Mouse (Mus musculus) gastrocnemius, adult 8-10 months (tissue): ENCODE data around the gene Tmem174. TPM values are rescaled to one million over a fixed set of nuclear protein-coding genes. Genes with fewer than 3 reads are reported as not detected.

Source experiments
- DNase-seq, 2 experiments: peaks; one replicate each; pipeline ENCODE4 v3.0.0; 2022; ENCODE audit warnings: low spot score in 2 of 2
- total RNA-seq, 4 experiments: library from RNA; stranded (reverse); gene quantifications; 2 replicates each; pipeline ENCODE4 v1.2.4; 2022

Tmem174 gene
- not detected for total RNA-seq

GRCm38 (mm10) chr13:98637145-98637544, at the start of gene Tmem174:
Gene Tmem174 (minus strand): TSS chr13:98637410.
- no peak for DNase-seq

DNA sequence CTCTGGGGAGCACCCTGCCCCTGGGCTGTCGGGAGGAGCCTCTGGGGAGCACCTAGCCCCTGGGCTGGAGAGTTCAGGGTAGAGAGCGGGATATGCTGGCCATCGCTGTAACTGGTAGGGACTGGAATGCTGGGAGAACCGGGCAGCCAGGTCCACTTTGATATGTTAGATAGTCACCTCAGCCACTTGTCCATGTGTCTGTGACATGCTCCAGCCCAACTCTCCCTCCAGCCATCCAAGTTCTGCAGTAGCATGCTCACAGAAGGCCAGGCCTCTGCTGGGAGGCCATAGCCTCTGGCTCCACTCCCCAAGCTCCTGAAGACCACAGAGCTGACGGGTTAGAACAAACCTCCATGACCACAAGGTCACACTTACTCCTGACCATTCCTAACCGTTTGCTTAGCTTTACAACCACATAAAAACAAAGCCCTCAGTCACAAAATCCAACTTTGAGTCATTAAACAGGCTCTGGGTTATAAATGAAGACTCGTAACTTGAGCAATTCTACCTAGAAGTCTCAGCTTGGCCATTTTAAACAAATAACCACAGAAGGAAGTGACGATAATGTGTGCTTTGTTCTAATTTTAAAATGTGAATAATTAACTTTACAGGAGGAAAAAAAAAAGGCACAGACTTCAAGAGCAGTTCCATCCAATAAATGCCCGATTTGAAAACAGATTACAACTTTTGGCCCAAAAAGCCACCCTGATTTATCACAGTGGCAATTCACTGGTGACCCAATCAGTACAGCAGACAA, 47.1 kb upstream of the Tmem174 start:
- no peak for DNase-seq

DNA sequence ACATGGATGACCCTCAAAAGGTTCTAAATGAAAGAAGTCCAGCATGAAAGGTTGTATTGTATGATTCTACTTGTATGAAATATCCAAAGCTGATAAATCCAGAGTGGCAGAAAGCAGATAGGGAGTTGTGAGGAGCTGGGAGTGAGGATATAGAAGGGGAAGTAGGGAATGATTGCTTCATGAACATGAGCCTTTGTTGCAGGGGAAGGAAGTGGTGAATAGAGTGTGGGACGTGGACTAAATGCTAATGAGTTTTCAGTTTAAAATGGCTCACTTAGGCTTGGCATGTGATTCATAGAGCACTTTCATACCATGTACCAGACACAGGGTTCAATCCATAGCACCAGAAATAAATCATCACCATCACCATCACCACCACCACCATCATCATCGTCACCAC, 46.2 kb upstream of the Tmem174 start:
- DNase-seq = no peak

DNA sequence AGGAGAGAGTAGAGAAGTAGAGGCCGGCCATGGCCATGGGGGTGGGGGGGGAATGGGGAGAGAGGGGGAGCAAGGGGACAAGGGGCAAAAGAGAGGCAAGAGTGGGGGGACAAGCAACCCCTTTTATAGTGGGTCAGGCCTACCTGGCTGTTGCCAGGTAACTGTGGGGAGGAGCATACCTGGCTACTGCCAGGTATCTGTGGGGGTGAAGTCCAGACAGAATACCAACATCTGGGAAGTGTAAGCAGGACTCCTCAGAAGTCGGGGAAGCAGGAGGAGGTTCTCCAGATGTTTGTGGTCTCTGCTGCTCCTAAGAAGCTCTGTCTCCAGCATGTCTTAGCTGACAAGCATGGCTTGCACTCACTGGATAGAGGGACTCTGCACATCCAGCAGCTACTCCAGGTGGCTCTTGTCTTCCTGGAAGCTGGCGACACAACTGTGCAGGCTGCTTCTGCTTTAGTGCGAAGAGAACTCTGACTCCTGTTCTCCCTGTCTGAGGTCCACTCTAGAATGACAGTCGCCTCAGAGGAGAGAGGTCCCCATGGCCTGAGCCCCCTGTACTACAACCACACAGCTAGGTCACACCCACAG, 43.4 kb upstream of the Tmem174 start:
- no peak for DNase-seq

DNA sequence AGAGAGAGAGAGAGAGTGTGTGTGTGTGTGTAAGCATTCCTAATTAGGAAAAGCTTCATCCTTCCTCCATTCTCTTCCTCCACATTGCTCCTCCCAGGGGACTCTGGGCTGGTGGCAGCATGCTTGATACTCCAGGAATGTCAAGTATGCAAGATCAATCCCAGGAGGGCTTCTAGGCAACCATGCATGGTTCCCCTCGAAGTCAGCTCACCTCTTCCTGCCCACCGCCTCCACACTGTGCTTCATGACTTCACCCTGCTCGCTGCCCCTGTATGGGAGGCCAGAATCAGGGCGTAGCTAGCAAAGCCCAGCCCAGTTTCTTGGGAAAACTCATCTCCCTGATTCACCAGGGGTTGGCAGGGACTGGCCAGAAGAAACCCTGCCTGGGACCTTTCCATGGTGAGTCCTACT, 42.4 kb upstream of the Tmem174 start:
- DNase-seq = no peak

DNA sequence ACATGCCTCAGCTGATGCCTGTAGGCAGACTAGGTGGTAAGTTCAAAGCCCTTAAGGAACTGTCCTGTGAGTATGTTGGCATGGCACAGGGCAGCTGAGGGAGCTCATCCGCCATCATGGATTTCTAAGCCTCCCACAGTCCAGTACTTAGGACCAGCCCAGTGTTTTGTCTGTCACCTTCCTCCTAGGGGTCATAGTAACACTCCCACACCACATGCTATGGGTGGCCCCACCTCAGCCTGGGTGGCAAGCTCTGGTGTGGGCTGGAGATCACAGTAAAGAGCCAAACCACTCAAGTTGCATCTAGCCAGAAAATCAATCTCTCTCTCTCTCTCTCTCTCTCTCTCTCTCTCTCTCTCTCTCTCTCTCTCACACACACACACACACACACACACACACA, 42.0 kb upstream of the Tmem174 start:
- DNase-seq = no peak

DNA sequence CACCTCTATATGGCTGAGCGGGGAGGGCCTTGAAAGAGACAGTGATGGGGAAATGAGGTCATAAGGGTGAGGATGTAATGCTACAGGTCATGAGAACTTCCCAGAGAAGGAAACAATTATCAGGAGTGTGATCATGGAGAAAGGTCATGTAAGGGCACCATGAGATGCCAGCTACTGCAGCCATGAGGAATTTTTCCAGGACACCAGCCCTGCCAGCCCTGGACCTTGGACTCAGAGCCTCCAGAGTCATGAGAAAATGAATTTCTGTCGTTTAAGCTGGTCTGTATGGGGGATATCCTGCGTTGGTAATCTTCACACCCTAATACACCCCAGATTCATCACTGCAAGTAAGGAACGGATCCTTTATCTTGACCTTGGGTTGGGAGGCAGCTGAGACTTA, 36.7 kb upstream of the Tmem174 start:
- no peak for DNase-seq

GRCm38 (mm10) chr13:98669296-98669695, 32.1 kb upstream of the Tmem174 start:
- DNase-seq = no peak

DNA sequence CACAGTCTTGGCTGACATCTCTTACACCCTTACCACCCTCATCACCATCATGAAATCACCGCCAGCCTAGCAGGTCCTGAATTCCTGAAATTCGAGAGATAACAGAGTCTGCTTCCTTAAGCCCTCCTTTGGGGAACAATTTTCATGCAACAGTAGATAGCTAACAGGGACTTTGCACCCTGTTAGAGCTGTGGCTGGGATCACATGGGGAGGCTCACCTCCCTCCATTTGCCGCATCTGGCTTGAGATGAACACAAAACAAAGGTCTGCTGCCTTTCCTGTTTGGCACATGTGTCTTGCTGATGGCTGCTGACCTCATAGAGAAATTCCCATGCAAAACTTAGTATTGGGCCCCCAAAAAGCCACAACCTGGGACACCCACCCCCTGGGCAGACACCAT, 30.1 kb upstream of the Tmem174 start:
- DNase-seq = no peak

DNA sequence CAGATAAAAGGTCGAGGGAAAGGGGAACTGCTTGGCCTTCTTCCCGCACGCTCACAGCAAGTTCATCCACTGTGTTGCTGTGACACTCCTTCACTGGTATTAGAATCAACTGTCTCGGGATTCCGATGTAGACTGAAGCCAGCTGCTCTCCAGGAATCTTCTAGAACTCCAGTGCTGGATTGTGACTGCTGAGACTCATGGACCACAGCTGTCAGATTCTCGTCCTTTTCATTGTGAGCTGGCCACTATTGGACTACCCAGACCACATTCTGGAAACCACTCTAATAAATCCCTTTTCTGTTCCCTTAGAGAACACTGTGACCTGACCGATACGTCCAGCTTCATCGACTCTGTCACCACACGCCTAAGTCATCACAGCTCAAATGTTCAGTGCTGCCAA, 28.0 kb upstream of the Tmem174 start:
- DNase-seq = no peak

DNA sequence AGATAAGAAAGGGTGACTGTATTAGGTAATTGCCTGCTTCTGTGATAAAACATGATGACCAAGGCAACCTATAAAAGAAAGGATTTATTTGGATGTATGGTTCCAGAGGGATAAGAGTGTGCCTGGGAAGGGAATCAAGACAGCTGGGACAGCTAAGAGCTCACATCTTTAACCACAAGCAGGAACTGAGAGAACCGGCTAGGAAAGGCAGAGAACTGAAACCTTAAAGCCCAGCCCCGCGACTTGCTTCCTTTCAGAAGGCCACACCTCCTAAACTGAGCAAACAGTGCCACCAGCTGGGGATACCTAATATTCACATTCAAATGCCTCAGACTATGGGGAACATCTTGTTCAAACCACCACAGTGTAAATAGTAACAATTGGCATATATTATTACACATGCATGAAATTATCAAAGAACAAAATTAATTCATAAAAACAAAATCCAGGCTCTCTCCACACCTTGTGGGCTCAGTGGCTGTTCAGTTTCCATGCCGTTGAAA, 25.0 kb upstream of the Tmem174 start:
- no peak for DNase-seq

DNA sequence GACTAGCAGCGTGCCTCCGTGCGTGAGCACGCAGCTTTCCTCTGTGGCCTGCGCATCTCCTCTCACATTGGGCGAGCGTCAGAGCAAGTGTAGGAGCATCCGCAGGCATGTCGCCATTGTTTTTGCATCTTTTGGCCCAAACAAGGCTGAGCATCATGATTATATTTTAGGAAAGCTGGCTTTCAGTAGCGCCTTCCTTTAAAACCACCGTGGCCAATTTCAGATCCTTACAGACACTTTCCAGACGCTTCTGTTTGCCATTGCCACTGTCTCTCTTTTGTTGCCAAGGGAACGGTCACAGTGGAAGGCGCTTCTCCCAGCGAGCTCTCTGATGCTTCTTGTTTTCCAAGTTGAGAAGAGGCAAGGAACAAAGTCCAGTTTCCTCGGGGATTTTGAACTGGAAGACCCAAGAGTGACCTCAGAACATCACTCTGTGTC, 18.8 kb upstream of the Tmem174 start:
- DNase-seq = no peak

DNA sequence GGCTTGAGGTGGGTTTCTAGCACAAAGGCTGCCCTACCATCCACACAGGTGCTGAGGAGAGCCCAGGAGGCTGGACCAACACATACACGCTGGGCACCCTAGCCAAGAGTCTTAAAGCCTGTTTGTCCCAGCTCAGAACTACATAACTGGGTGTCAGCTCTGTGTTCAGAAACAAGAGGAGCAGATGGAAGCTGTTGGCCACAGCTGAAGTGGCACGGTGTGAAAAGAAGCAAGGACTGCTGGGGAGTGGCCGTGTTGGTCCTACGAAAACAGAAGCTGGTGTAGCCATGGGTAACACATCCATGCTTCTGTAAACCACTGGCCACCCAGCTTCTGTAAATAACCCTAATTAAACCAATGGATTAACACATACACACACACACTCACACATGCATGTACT, 18.1 kb upstream of the Tmem174 start:
- no peak for DNase-seq

DNA sequence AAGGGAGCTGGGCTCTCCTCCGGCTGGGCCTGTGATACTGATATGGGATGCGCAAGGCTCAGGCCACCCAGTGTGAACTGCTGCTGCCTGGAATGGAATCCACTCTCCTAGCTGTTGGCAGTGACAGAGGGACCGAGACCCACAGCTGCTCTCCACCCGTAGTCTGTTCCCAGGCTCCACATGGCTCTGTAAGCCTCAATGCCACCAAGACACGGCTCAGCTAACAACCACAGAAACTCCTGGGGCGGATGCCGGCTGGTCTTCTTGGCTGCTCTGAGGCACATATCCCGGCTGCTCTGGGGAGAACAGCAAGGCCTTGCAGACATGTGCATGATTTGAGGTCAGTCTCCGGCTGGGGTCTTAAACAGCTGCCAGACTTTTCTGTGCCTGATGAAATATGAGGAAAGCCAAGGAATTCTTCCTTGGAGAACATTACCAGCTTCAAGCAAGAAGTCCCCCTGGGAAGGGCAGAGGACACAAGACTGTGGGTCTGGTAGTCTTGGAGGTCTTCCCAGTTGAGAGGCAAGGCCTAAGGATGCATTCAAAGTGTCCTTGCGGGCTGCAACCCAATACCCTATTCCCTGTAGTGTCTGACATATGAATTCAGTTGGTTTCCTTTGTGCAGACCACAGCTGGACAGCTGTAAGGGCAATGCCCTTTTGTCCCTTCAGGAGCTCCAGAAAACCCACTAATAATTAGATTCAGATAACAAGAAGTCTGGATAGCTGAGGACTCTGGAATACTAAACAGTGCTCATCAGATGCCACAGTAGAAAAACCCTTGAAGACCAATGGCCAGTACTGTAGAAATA, 17.1 kb upstream of the Tmem174 start:
- DNase-seq = peak; percentile 25 to 27

- DNase-seq = no peak
Measured at GRCm38 (mm10) chr13:98652194-98652593, 15.0 kb upstream of the Tmem174 start.

DNA sequence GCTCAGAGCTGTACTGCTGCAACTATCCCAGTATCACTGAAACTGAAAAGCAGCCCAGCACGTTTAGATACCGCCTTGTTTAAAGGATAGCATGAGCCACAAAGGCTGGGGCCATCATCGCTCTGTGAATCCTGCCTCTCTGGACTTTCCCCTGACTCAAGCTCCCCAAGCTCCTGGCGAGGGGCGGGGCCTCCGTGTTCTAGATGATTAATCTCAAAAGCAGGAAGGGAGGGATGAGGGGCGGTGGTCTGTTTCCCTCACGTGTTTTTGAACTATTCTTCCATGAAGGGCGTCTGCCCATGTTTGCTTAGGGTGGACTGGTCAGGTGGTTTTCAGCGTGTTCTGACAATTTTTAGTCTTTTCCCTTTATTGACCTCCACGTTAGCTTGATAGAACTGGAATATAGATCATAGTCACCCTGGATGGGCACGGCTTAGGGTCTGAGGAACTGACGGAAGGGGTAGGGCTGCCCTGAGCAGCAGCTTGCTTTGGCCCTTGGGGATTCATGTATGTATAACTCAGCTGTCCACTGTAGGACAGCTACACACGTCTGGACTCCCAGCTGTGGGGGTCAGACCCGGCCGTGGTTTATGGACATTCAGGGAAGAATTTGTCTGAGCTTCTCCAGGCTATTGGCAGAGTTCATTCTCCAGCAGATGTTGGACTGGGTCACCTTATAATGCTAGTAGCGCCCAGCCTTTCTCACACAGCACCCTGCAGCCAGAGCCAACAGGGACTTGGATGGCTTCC, 14.2 kb upstream of the Tmem174 start:
- DNase-seq = no peak

- DNase-seq = no peak
Measured at GRCm38 (mm10) chr13:98647775-98648568, 10.8 kb upstream of the Tmem174 start.

DNA sequence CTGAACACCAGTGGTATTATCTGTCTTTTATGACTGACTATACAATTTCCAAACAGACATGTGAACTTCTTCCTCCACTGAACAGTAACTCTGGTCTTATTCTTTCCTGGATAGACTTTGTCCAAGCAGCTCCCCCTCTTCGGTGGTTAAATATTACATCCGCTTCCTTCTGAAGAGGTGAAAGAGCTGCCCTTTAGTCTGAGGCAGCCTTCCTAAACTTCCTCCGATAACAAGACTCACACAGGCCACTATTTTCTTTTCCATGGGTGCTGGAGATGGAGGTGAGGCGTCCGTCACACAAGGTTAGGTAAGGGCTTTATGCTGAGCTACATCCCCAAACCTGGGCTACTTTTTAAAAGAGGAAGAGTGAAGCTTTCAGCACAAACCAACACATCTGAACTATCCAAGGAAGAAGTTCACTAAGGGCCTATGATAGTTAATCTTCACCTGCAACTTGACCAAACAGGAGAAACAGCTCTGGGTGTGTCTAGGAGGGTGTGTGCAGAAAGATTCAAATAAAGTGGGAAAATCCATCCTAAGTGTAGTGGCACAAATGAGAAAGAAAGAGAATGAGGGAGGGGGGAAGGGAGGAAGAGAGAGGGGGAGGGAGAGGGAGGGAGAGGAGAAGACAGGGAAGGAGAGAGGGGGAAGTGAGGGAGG, 1.4 kb upstream of the Tmem174 start:
- no peak for DNase-seq

DNA sequence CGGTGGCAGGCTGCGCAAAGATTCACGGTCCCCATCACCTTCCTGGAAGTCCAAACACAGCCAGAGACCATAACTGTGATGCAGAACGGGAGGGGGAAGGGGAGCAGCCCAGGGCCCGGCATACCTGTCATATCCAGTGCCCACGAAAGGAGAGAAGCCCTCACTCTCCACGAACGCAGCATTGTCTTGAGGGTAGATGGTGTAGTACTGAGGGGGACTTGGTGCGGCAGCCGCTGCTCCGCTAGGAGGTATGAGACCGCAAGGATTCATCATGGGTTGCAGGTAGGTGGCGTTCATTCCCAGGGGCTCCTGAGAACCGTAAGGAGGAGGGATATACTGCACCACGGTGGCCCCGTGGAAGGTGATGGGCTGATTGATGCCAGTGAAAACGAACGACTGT, 639 bp downstream of the Tmem174 start:
- DNase-seq = no peak
